Mouse (Mus musculus): ENCODE results near the gene Zdhhc6. TPM values are rescaled to one million over a fixed set of nuclear protein-coding genes. Genes with fewer than 3 reads are reported as not detected.

Zdhhc6 gene
- polyA plus RNA-seq, 1 experiment = 3.6 TPM

GRCm38 (mm10) chr19:55244791-55245231, 71.0 kb downstream of the Zdhhc6 start:
- H3K36me3 ChIP-seq (ENCODE audit: control insufficient read depth, insufficient read depth, low read length) = no peaks in the 10 kb centered on the region
- no peaks in the 10 kb centered on the region for H3K27me3 ChIP-seq (ENCODE audit: control insufficient read depth, insufficient read depth, low read length)
- TF ChIP-seq CTCF (IDR thresholded peaks at IDR 0.05; ENCODE audit: extremely low read depth, insufficient read length, insufficient replicate concordance, low read depth, low read length) (peak; percentile 33; the same call in 1 of the 2 replicates), POLR2A (IDR thresholded peaks at IDR 0.05; ENCODE audit: low read depth, low read length) (no peak)
- WGBS = 47% methylated on average over 7 of the region's 7 CpGs
- H3K4me1 ChIP-seq (ENCODE audit: control insufficient read depth, insufficient read depth, insufficient read length, low read length) = peaks cover 14% of the 10 kb centered on the region
- H3K27ac ChIP-seq (ENCODE audit: insufficient read depth, low read depth, low read length) = peak overlapping the region; percentile 80
- H3K4me3 ChIP-seq (ENCODE audit: low read depth, low read length) = no peak overlapping the region

GRCm38 (mm10) chr19:55241186-55241645, 74.6 kb downstream of the Zdhhc6 start, which contains the start of gene Gucy2g:
Gucy2g (minus strand) TSS chr19:55241236.
- H3K4me1 ChIP-seq (ENCODE audit: control insufficient read depth, insufficient read depth, insufficient read length, low read length) = peaks cover 9% of the 10 kb centered on the region; the same call in 1 of the 2 replicates
- H3K27ac ChIP-seq (ENCODE audit: insufficient read depth, low read depth, low read length) = no peak within 1 kb of the TSS
- 89% methylated on average over 6 of the region's 6 CpGs for WGBS
- TF ChIP-seq CTCF (IDR thresholded peaks at IDR 0.05; ENCODE audit: extremely low read depth, insufficient read length, insufficient replicate concordance, low read depth, low read length) = no peak
- TF ChIP-seq POLR2A (IDR thresholded peaks at IDR 0.05; ENCODE audit: low read depth, low read length) = no peak
- no peak within 1 kb of the TSS for H3K4me3 ChIP-seq (ENCODE audit: low read depth, low read length)
- H3K36me3 ChIP-seq (ENCODE audit: control insufficient read depth, insufficient read depth, low read length) = no peaks in the 10 kb centered on the region
- no peaks in the 10 kb centered on the region for H3K27me3 ChIP-seq (ENCODE audit: control insufficient read depth, insufficient read depth, low read length)

- TF ChIP-seq CTCF (IDR thresholded peaks at IDR 0.05; ENCODE audit: extremely low read depth, insufficient read length, insufficient replicate concordance, low read depth, low read length) = no peak
- no peak for TF ChIP-seq POLR2A (IDR thresholded peaks at IDR 0.05; ENCODE audit: low read depth, low read length)
- H3K4me3 ChIP-seq (ENCODE audit: low read depth, low read length) = no peak overlapping the region
- H3K4me1 ChIP-seq (ENCODE audit: control insufficient read depth, insufficient read depth, insufficient read length, low read length) = peaks cover 3% of the 10 kb centered on the region; the same call in 1 of the 2 replicates
- H3K27ac ChIP-seq (ENCODE audit: insufficient read depth, low read depth, low read length) = no peak overlapping the region
- 69% methylated on average over 6 of the region's 6 CpGs for WGBS
- no peaks in the 10 kb centered on the region for H3K27me3 ChIP-seq (ENCODE audit: control insufficient read depth, insufficient read depth, low read length)
- H3K36me3 ChIP-seq (ENCODE audit: control insufficient read depth, insufficient read depth, low read length) = no peaks in the 10 kb centered on the region
These were observed 75.9 kb downstream of the Zdhhc6 start for GRCm38 (mm10) chr19:55239766-55240426.

GRCm38 (mm10) chr19:55236564-55236963, 79.3 kb downstream of the Zdhhc6 start:
- WGBS = 81% methylated on average over 5 of the region's 5 CpGs
- TF ChIP-seq CTCF (IDR thresholded peaks at IDR 0.05; ENCODE audit: extremely low read depth, insufficient read length, insufficient replicate concordance, low read depth, low read length) (no peak), POLR2A (IDR thresholded peaks at IDR 0.05; ENCODE audit: low read depth, low read length) (no peak)
- Histone ChIP-seq H3K4me1 (ENCODE audit: control insufficient read depth, insufficient read depth, insufficient read length, low read length) (peaks cover 2% of the 10 kb centered on the region; the same call in 1 of the 2 replicates), H3K36me3 (ENCODE audit: control insufficient read depth, insufficient read depth, low read length) (no peaks in the 10 kb centered on the region), H3K27ac (ENCODE audit: insufficient read depth, low read depth, low read length) (no peak overlapping the region), H3K27me3 (ENCODE audit: control insufficient read depth, insufficient read depth, low read length) (no peaks in the 10 kb centered on the region), H3K4me3 (ENCODE audit: low read depth, low read length) (no peak overlapping the region)

GRCm38 (mm10) chr19:55236026-55236425, 79.8 kb downstream of the Zdhhc6 start:
- Histone ChIP-seq H3K4me1 (ENCODE audit: control insufficient read depth, insufficient read depth, insufficient read length, low read length) (peaks cover 2% of the 10 kb centered on the region; the same call in 1 of the 2 replicates), H3K27me3 (ENCODE audit: control insufficient read depth, insufficient read depth, low read length) (no peaks in the 10 kb centered on the region), H3K36me3 (ENCODE audit: control insufficient read depth, insufficient read depth, low read length) (no peaks in the 10 kb centered on the region), H3K4me3 (ENCODE audit: low read depth, low read length) (no peak overlapping the region), H3K27ac (ENCODE audit: insufficient read depth, low read depth, low read length) (no peak overlapping the region)
- no peak for TF ChIP-seq CTCF (IDR thresholded peaks at IDR 0.05; ENCODE audit: extremely low read depth, insufficient read length, insufficient replicate concordance, low read depth, low read length)
- TF ChIP-seq POLR2A (IDR thresholded peaks at IDR 0.05; ENCODE audit: low read depth, low read length) = no peak
- 13% methylated on average over 2 of the region's 2 CpGs for WGBS

- Histone ChIP-seq H3K36me3 (ENCODE audit: control insufficient read depth, insufficient read depth, low read length) (no peaks in the 10 kb centered on the region), H3K27ac (ENCODE audit: insufficient read depth, low read depth, low read length) (peak overlapping the region; percentile 66; the same call in 1 of the 2 replicates), H3K4me3 (ENCODE audit: low read depth, low read length) (no peak overlapping the region), H3K4me1 (ENCODE audit: control insufficient read depth, insufficient read depth, insufficient read length, low read length) (peaks cover 2% of the 10 kb centered on the region; the same call in 1 of the 2 replicates), H3K27me3 (ENCODE audit: control insufficient read depth, insufficient read depth, low read length) (no peaks in the 10 kb centered on the region)
- 17% methylated on average over 8 of the region's 8 CpGs for WGBS
- TF ChIP-seq POLR2A (IDR thresholded peaks at IDR 0.05; ENCODE audit: low read depth, low read length) (no peak), CTCF (IDR thresholded peaks at IDR 0.05; ENCODE audit: extremely low read depth, insufficient read length, insufficient replicate concordance, low read depth, low read length) (no peak)
These were observed 83.7 kb downstream of the Zdhhc6 start for GRCm38 (mm10) chr19:55232136-55232535.

GRCm38 (mm10) chr19:55231081-55231480, 84.8 kb downstream of the Zdhhc6 start:
- H3K4me3 ChIP-seq (ENCODE audit: low read depth, low read length) = no peak overlapping the region
- peaks cover 2% of the 10 kb centered on the region; the same call in 1 of the 2 replicates for H3K4me1 ChIP-seq (ENCODE audit: control insufficient read depth, insufficient read depth, insufficient read length, low read length)
- no peak overlapping the region for H3K27ac ChIP-seq (ENCODE audit: insufficient read depth, low read depth, low read length)
- TF ChIP-seq POLR2A (IDR thresholded peaks at IDR 0.05; ENCODE audit: low read depth, low read length) = no peak
- TF ChIP-seq CTCF (IDR thresholded peaks at IDR 0.05; ENCODE audit: extremely low read depth, insufficient read length, insufficient replicate concordance, low read depth, low read length) = no peak
- no peaks in the 10 kb centered on the region for H3K27me3 ChIP-seq (ENCODE audit: control insufficient read depth, insufficient read depth, low read length)
- WGBS = 78% methylated on average over 10 of the region's 10 CpGs
- H3K36me3 ChIP-seq (ENCODE audit: control insufficient read depth, insufficient read depth, low read length) = no peaks in the 10 kb centered on the region
